Mouse (Mus musculus) hindbrain, postnatal 0 days (tissue): ENCODE data around the gene Myo3b. TPM values are rescaled to one million over a fixed set of nuclear protein-coding genes. Genes with fewer than 3 reads are reported as not detected.

Experiments used
- ATAC-seq: fragments of 200-750 bp; cut with Nextera tagmentation; 2 replicates; pipeline ENCODE4 v1.8.0; 2017; ENCODE audit warnings: mild to moderate bottlenecking, moderate TSS enrichment, moderate library complexity
- DNase-seq: peaks from one replicate; pipeline ENCODE4 v3.0.0-alpha.2; 2015; ENCODE audit warnings: low spot score
- H3K27ac ChIP-seq: fragments of 300-500 bp; sonication (generic); 2 replicates; pipeline ENCODE4 v1.5.1; 2014; ENCODE audit warnings: mild to moderate bottlenecking
- H3K27me3 ChIP-seq: fragments of 300-500 bp; sonication (generic); 2 replicates; pipeline ENCODE4 v1.6.1; 2014; ENCODE audit warnings: low read length, mixed read lengths; ENCODE audit not compliant: insufficient read depth
- H3K36me3 ChIP-seq: fragments of 300-500 bp; sonication (generic); 2 replicates; pipeline ENCODE4 v1.6.1; 2014; ENCODE audit warnings: low read length, mixed read lengths; ENCODE audit not compliant: insufficient read depth
- H3K4me1 ChIP-seq: fragments of 300-500 bp; sonication (generic); 2 replicates; pipeline ENCODE4 v1.6.1; 2014; ENCODE audit warnings: antibody characterized with exemption, low read length, mixed read lengths; ENCODE audit not compliant: insufficient read depth
- H3K4me2 ChIP-seq: fragments of 300-500 bp; sonication (generic); 2 replicates; pipeline ENCODE4 v1.6.1; 2014; ENCODE audit warnings: low read depth, mild to moderate bottlenecking, low read length, moderate library complexity, mixed read lengths
- H3K4me3 ChIP-seq: fragments of 300-500 bp; sonication (generic); 2 replicates; pipeline ENCODE4 v1.5.1; 2014; ENCODE audit warnings: low read length
- H3K9ac ChIP-seq: fragments of 300-500 bp; sonication (generic); replicated peaks from 2 replicates; pipeline ENCODE4 v1.6.1; 2014; ENCODE audit warnings: mild to moderate bottlenecking, low read length, moderate library complexity, mixed read lengths
- H3K9me3 ChIP-seq: fragments of 300-500 bp; sonication (generic); 2 replicates; pipeline ENCODE4 v1.6.1; 2016; ENCODE audit warnings: low read length, mixed read lengths
- CTCF ChIP-seq: IDR thresholded peaks from 2 replicates; pipeline ENCODE4 v1.5.1; 2016; ENCODE audit warnings: antibody characterized with exemption, control low read depth, low read depth
- WGBS: fragments of 180-500 bp; shearing (Covaris S2); extraction: QIAGEN DNeasy Blood & Tissue Kit; methylation state at CpG from one replicate; pipeline ENCODE4 v1.1.7; 2014; 5-methylcytosine and 5-hydroxymethylcytosine counted together
- polyA plus RNA-seq: library from polyadenylated mRNA; unstranded; fragments of >200 nt; fragmentation: Nextera tagmentation; extraction: Ambion mirVana; gene quantifications from 2 replicates; pipeline ENCODE4 v1.2.1, GENCODE M21; 2015
- total RNA-seq: library from RNA; depleted of rRNA; stranded (reverse); fragments of >200 nt; gene quantifications from 2 replicates; pipeline ENCODE4 v1.2.3, GENCODE M21; 2014

Myo3b gene
- total and polyA plus RNA-seq, 2 experiments from 2014 or later = 0.16 to 0.47 TPM

- Histone ChIP-seq H3K9me3 (no peaks in the 10 kb centered on the region), H3K9ac (no peak overlapping the region), H3K4me1 (no peaks in the 10 kb centered on the region), H3K4me2 (no peak overlapping the region), H3K27me3 (no peaks in the 10 kb centered on the region), H3K36me3 (peaks cover 11% of the 10 kb centered on the region; the same call in 1 of the 2 replicates), H3K4me3 (no peak overlapping the region), H3K27ac (no peak overlapping the region)
- 85% methylated on average over 2 of the region's 2 CpGs for WGBS
- no peak for TF ChIP-seq CTCF
- DNase-seq (no peak), ATAC-seq (no peak)
Observed at GRCm38 (mm10) chr2:70006492-70006891, 32.4 kb upstream of the Myo3b start.

- 98% methylated on average over 8 of the region's 8 CpGs for WGBS
- Histone ChIP-seq H3K9ac (no peak overlapping the region), H3K4me1 (no peaks in the 10 kb centered on the region), H3K4me3 (no peak overlapping the region), H3K27ac (no peak overlapping the region), H3K4me2 (no peak overlapping the region), H3K9me3 (no peaks in the 10 kb centered on the region), H3K36me3 (peaks cover 23% of the 10 kb centered on the region), H3K27me3 (no peaks in the 10 kb centered on the region)
- TF ChIP-seq CTCF = no peak
- no peak for ATAC-seq
- DNase-seq = no peak
Observed at GRCm38 (mm10) chr2:70012941-70013340, 26.0 kb upstream of the Myo3b start.

GRCm38 (mm10) chr2:70018236-70018635 lies 20.7 kb upstream of the Myo3b start:
- no peak for TF ChIP-seq CTCF
- Histone ChIP-seq H3K4me1 (no peaks in the 10 kb centered on the region), H3K27me3 (no peaks in the 10 kb centered on the region), H3K36me3 (peaks cover 35% of the 10 kb centered on the region; the same call in 1 of the 2 replicates), H3K27ac (peak overlapping the region; percentile 2; the same call in 1 of the 2 replicates), H3K4me2 (no peak overlapping the region), H3K9ac (no peak overlapping the region), H3K4me3 (no peak overlapping the region), H3K9me3 (no peaks in the 10 kb centered on the region)
- 52% methylated on average over 6 of the region's 6 CpGs for WGBS
- no peak for ATAC-seq
- DNase-seq = peak; percentile 60

GRCm38 (mm10) chr2:70024454-70024853 lies 14.5 kb upstream of the Myo3b start:
- Histone ChIP-seq H3K4me1 (no peaks in the 10 kb centered on the region), H3K27me3 (no peaks in the 10 kb centered on the region), H3K4me2 (no peak overlapping the region), H3K9ac (no peak overlapping the region), H3K4me3 (no peak overlapping the region), H3K9me3 (peaks cover 6% of the 10 kb centered on the region; the same call in 1 of the 2 replicates), H3K36me3 (peaks cover 21% of the 10 kb centered on the region; the same call in 1 of the 2 replicates), H3K27ac (no peak overlapping the region)
- no peak for TF ChIP-seq CTCF
- no peak for ATAC-seq
- no peak for DNase-seq
- 97% methylated on average over 2 of the region's 2 CpGs for WGBS

- Histone ChIP-seq H3K27ac (no peak overlapping the region), H3K4me1 (no peaks in the 10 kb centered on the region), H3K9me3 (peaks cover 6% of the 10 kb centered on the region; the same call in 1 of the 2 replicates), H3K9ac (no peak overlapping the region), H3K4me2 (no peak overlapping the region), H3K36me3 (peaks cover 17% of the 10 kb centered on the region; the same call in 1 of the 2 replicates), H3K27me3 (no peaks in the 10 kb centered on the region), H3K4me3 (no peak overlapping the region)
- ATAC-seq (no peak), DNase-seq (no peak)
- TF ChIP-seq CTCF = no peak
- WGBS = 91% methylated on average over 5 of the region's 5 CpGs
Observed at GRCm38 (mm10) chr2:70025711-70026110, 13.2 kb upstream of the Myo3b start.

- no peak for ATAC-seq
- H3K27ac ChIP-seq = no peak overlapping the region
- DNase-seq = no peak
- no peaks in the 10 kb centered on the region for H3K4me1 ChIP-seq
- 68% methylated on average over 2 of the region's 2 CpGs for WGBS
- no peak for TF ChIP-seq CTCF
- H3K27me3 ChIP-seq = no peaks in the 10 kb centered on the region
- H3K4me2 ChIP-seq = no peak overlapping the region
- no peak overlapping the region for H3K4me3 ChIP-seq
- H3K36me3 ChIP-seq = no peaks in the 10 kb centered on the region
- peaks cover 6% of the 10 kb centered on the region; the same call in 1 of the 2 replicates for H3K9me3 ChIP-seq
- no peak overlapping the region for H3K9ac ChIP-seq
Observed at GRCm38 (mm10) chr2:70031472-70031871, 7.5 kb upstream of the Myo3b start.

- Histone ChIP-seq H3K27me3 (no peaks in the 10 kb centered on the region), H3K9ac (no peak overlapping the region), H3K4me1 (no peaks in the 10 kb centered on the region; the same call in 1 of the 2 replicates), H3K9me3 (no peaks in the 10 kb centered on the region), H3K36me3 (no peaks in the 10 kb centered on the region), H3K27ac (no peak overlapping the region), H3K4me2 (no peak overlapping the region), H3K4me3 (no peak overlapping the region)
- DNase-seq = no peak
- no peak for TF ChIP-seq CTCF
- no peak for ATAC-seq
- 59% methylated on average over 5 of the region's 5 CpGs for WGBS
Observed at GRCm38 (mm10) chr2:70034895-70035294, 4.0 kb upstream of the Myo3b start.
